Mouse (Mus musculus): ENCODE measurements around the gene Ackr3. TPM values are rescaled to one million over a fixed set of nuclear protein-coding genes. Genes with fewer than 3 reads are reported as not detected.

Gene Ackr3
- polyA plus RNA-seq, 1 experiment = 37.6 TPM

- no peak for TF ChIP-seq CTCF (IDR thresholded peaks at IDR 0.05; ENCODE audit: borderline replicate concordance, extremely low read depth, insufficient read depth, insufficient read length)
- no peak for TF ChIP-seq POLR2A (IDR thresholded peaks at IDR 0.05; ENCODE audit: borderline replicate concordance, extremely low read depth, insufficient read depth, insufficient read length, poor library complexity, severe bottlenecking)
- DNase-seq (ENCODE audit: low read depth) = no peak
Measured at GRCm38 (mm10) chr1:90214926-90215325, 11.1 kb downstream of the Ackr3 start.

DNA sequence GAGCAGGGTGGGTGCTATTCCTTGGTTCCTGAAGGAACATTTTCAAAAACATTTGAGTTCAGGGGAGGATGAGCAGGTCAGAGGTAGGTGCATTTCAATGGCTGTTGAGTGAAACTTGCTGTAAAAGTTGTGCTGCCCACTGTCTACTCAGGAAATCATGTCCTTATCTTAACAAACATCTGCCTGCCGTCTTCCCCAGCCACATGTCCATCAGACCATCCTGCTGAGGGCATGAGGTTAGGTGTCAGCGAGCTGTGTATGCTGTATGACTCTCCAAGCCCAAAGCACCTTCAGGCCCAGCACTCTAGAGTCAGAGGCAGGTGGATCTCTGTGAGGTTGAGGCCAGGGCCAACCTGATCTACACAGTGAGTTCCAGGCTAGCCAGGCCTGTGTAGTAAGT lies 12.1 kb downstream of the Ackr3 start:
- no peak for DNase-seq (ENCODE audit: low read depth)
- TF ChIP-seq CTCF (IDR thresholded peaks at IDR 0.05; ENCODE audit: borderline replicate concordance, extremely low read depth, insufficient read depth, insufficient read length) (no peak), POLR2A (IDR thresholded peaks at IDR 0.05; ENCODE audit: borderline replicate concordance, extremely low read depth, insufficient read depth, insufficient read length, poor library complexity, severe bottlenecking) (no peak)

DNA sequence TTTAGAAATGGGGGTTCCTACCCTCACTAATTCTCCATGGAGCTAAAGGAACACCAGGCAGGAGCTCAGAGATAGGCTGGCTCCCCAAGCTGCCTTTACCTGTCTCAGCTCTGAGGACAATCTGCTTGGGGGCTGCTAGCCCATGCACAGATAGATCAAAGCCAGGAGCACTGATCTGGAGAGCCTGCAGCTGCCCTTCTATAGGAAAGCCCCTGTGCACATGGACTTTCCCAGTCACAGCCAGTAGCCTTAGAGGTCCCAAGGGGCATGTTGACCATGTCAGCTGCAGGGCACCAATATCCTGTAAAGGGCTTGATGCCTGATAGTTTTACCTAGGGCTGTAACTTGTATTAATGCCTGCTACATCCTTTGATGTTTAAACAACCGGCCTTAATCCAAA lies 12.6 kb downstream of the Ackr3 start:
- no peak for DNase-seq (ENCODE audit: low read depth)
- TF ChIP-seq CTCF (IDR thresholded peaks at IDR 0.05; ENCODE audit: borderline replicate concordance, extremely low read depth, insufficient read depth, insufficient read length) (no peak), POLR2A (IDR thresholded peaks at IDR 0.05; ENCODE audit: borderline replicate concordance, extremely low read depth, insufficient read depth, insufficient read length, poor library complexity, severe bottlenecking) (no peak)

DNA sequence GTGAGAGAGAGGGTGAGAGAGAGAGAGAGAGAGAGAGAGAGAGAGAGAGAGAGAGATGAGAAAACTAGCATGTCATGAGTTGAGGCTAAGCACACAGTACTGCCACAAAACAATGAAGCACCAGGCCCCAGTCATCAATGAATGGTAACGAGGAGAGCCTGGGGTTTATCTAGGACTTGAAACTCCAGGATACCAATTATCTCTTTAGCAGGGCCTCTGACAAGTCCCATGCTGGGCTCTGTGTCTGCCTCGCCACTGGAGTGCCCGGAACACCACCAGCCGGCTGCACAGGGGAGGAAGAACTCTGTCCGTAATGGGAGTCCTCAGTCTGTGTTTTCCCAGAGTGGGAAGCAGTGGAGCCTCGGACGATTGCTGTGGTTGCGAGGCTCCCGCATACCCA lies 16.5 kb downstream of the Ackr3 start:
- TF ChIP-seq CTCF (IDR thresholded peaks at IDR 0.05; ENCODE audit: borderline replicate concordance, extremely low read depth, insufficient read depth, insufficient read length) (no peak), POLR2A (IDR thresholded peaks at IDR 0.05; ENCODE audit: borderline replicate concordance, extremely low read depth, insufficient read depth, insufficient read length, poor library complexity, severe bottlenecking) (no peak)
- DNase-seq (ENCODE audit: low read depth) = no peak

GRCm38 (mm10) chr1:90220844-90221243 lies 17.1 kb downstream of the Ackr3 start:
- no peak for DNase-seq (ENCODE audit: low read depth)
- TF ChIP-seq CTCF (IDR thresholded peaks at IDR 0.05; ENCODE audit: borderline replicate concordance, extremely low read depth, insufficient read depth, insufficient read length) (no peak), POLR2A (IDR thresholded peaks at IDR 0.05; ENCODE audit: borderline replicate concordance, extremely low read depth, insufficient read depth, insufficient read length, poor library complexity, severe bottlenecking) (no peak)

- TF ChIP-seq CTCF (IDR thresholded peaks at IDR 0.05; ENCODE audit: borderline replicate concordance, extremely low read depth, insufficient read depth, insufficient read length) (no peak), POLR2A (IDR thresholded peaks at IDR 0.05; ENCODE audit: borderline replicate concordance, extremely low read depth, insufficient read depth, insufficient read length, poor library complexity, severe bottlenecking) (no peak)
- DNase-seq (ENCODE audit: low read depth) = peak; percentile 94
Measured at GRCm38 (mm10) chr1:90221811-90222361, 18.1 kb downstream of the Ackr3 start.

DNA sequence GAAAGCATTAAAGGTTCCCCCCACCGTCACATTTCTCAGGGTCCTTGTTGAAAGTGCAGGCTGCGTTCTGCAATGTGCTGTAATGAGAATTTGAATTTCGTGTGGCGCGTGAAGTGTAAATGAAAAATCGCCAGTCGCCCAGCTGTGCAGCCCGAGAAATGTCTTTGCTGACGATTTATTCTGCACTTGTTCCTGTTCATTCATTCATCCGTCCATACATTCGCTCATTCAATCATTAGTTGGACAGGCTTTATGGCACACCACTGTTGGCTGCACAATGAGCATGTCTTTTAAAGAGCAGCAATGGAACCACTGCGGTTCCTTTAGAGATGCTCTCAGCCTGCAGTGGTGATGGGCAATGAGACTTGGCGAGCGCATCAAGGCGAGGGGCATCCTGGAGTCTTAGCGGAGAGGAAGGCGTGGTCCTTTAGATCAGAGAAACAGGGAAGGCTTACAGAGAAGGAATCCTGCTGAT lies 18.7 kb downstream of the Ackr3 start:
- TF ChIP-seq CTCF (IDR thresholded peaks at IDR 0.05; ENCODE audit: borderline replicate concordance, extremely low read depth, insufficient read depth, insufficient read length) (no peak), POLR2A (IDR thresholded peaks at IDR 0.05; ENCODE audit: borderline replicate concordance, extremely low read depth, insufficient read depth, insufficient read length, poor library complexity, severe bottlenecking) (no peak)
- peak; percentile 82 for DNase-seq (ENCODE audit: low read depth)

GRCm38 (mm10) chr1:90223006-90223405 lies 19.2 kb downstream of the Ackr3 start:
- DNase-seq (ENCODE audit: low read depth) = no peak
- TF ChIP-seq CTCF (IDR thresholded peaks at IDR 0.05; ENCODE audit: borderline replicate concordance, extremely low read depth, insufficient read depth, insufficient read length) = no peak
- no peak for TF ChIP-seq POLR2A (IDR thresholded peaks at IDR 0.05; ENCODE audit: borderline replicate concordance, extremely low read depth, insufficient read depth, insufficient read length, poor library complexity, severe bottlenecking)

DNA sequence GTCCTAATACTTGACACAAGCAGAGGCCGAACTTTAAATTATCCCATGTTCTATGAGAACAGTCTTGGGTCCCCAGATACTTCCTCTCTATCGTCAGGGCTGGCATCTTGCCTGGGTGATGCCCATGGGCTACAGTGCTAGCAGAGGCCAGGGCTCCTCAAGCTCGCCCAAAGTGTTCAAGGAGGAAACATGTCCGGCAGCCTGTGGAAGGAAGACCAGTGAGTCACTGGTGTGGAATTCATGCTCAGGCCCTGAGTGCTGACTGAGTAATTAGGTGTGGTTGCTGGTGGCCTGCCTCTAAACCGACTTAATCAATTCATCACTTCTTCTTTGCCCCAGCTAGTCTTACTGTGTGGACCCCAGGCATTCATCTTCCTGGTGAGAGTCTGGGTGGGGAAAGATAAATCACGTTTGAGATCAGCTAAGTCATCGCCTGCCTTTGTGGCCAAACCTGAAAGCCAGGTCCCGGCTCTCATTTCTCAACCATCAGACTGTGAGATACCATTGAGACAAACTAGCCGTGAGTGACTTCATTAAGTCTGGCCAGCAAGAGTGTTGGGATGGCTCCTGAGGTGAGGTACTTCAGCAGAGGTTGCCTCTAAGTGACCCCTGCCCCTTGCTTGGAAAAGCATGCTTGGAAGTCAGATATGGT lies 21.9 kb downstream of the Ackr3 start:
- TF ChIP-seq POLR2A (IDR thresholded peaks at IDR 0.05; ENCODE audit: borderline replicate concordance, extremely low read depth, insufficient read depth, insufficient read length, poor library complexity, severe bottlenecking) = no peak
- no peak for TF ChIP-seq CTCF (IDR thresholded peaks at IDR 0.05; ENCODE audit: borderline replicate concordance, extremely low read depth, insufficient read depth, insufficient read length)
- no peak for DNase-seq (ENCODE audit: low read depth)

- TF ChIP-seq CTCF (IDR thresholded peaks at IDR 0.05; ENCODE audit: borderline replicate concordance, extremely low read depth, insufficient read depth, insufficient read length) (no peak), POLR2A (IDR thresholded peaks at IDR 0.05; ENCODE audit: borderline replicate concordance, extremely low read depth, insufficient read depth, insufficient read length, poor library complexity, severe bottlenecking) (no peak)
- DNase-seq (ENCODE audit: low read depth) = peak; percentile 81
Measured at GRCm38 (mm10) chr1:90227684-90228322, 24.0 kb downstream of the Ackr3 start.

DNA sequence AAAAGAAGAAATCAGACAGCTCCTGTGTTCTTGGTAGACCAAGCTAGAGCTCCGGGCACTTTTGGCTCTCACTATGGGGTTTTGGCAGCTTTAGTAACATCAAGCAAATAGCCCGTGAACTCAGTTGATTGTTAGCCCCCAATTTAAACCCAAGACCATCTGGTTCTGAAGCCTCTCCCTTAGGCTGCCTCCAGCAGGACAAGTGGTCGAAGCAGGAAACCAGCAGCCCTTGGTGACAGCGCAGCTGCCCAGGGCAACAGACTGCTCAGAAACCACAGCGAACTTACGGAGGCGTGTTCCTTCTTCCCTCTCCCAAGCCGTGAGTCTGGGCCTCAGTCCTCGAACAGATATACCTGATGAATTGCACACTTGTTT lies 24.5 kb downstream of the Ackr3 start:
- TF ChIP-seq POLR2A (IDR thresholded peaks at IDR 0.05; ENCODE audit: borderline replicate concordance, extremely low read depth, insufficient read depth, insufficient read length, poor library complexity, severe bottlenecking) (no peak), CTCF (IDR thresholded peaks at IDR 0.05; ENCODE audit: borderline replicate concordance, extremely low read depth, insufficient read depth, insufficient read length) (no peak)
- peak; percentile 89 for DNase-seq (ENCODE audit: low read depth)

Measured in brain, embryonic 14.5 days (tissue).